Mouse (Mus musculus) stomach, postnatal 0 days (tissue): ENCODE measurements around the gene Clk4.

Source experiments
- CTCF ChIP-seq: IDR thresholded peaks from 2 replicates; pipeline ENCODE4 v1.5.1; 2016; ENCODE audit warnings: antibody characterized with exemption, low read depth, mild to moderate bottlenecking, moderate library complexity
- EP300 ChIP-seq: optimal IDR thresholded peaks from 2 replicates; pipeline ENCODE3; 2016; ENCODE audit warnings: antibody characterized with exemption

GRCm38 (mm10) chr11:51289564-51290041 is 28.1 kb downstream of the Clk4 start, which contains the start of gene Col23a1:
- TF ChIP-seq CTCF (peak; percentile 98), EP300 (no peak)
